Mouse (Mus musculus): Measurements from ENCODE around the gene Prss47. TPM values are rescaled to one million over a fixed set of nuclear protein-coding genes. Genes with fewer than 3 reads are reported as not detected.

Prss47 gene
- not detected for total RNA-seq (2021)

DNA sequence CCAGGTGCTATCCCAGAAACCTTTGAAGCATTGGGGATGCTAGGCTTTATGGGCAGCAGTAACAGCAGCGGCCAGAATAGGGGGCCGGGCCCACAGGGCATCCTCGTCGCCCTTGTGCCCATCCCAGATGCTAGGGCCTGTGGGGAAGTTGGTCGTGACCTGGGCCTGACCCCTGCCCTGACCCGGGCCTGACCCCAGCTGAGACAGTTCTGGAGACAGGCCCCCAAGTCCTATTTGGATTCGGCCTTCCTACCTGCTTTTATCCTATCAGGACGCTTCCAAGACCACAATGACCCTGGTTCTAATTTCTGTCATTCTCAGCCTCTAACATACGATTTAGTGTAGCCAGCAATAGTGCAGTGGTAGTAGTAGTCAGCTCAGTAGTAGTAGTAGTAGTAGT is at the start of gene Prss47:
Gene Prss47, minus strand, starts transcription at position 101 of the 400 bp plus-strand sequence.
- intact Hi-C loops (cut with DNase I): no loop called here
- no peak for DNase-seq

- no peak for DNase-seq
- intact Hi-C loops (cut with DNase I): no loop called here
Measured at GRCm38 (mm10) chr13:65101232-65101631, 48.7 kb upstream of the Prss47 start.

- intact Hi-C loops (cut with DNase I): no loop called here
- no peak for DNase-seq
Measured at GRCm38 (mm10) chr13:65100678-65101077, 48.1 kb upstream of the Prss47 start.

- DNase-seq: no peak
- intact Hi-C loops (cut with DNase I): no loop called here
Measured at GRCm38 (mm10) chr13:65097018-65097417, 44.5 kb upstream of the Prss47 start.

DNA sequence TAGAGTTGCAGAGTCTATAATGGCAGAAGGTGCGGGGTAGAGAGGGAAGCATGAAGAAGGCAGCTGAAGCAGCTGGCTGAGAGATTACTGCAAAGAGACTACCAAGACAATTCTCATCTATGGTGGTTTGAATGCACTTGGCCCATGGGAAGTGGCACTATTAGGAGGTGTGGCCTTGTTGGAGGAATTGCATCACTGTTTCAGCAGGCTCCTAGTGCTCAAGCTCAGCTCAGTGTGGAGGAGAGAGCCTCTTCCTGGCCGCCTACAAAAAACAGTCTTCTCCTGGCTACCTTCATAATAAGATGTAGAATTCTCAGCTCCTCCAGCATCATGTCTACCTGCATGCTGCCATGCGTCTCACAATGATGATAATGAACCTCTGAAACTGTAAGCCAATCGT is 43.4 kb upstream of the Prss47 start:
- intact Hi-C loops (cut with DNase I): no loop called here
- DNase-seq: no peak

- intact Hi-C loops (cut with DNase I): no loop called here
- DNase-seq: no peak
Measured at GRCm38 (mm10) chr13:65069969-65070368, 17.4 kb upstream of the Prss47 start.

DNA sequence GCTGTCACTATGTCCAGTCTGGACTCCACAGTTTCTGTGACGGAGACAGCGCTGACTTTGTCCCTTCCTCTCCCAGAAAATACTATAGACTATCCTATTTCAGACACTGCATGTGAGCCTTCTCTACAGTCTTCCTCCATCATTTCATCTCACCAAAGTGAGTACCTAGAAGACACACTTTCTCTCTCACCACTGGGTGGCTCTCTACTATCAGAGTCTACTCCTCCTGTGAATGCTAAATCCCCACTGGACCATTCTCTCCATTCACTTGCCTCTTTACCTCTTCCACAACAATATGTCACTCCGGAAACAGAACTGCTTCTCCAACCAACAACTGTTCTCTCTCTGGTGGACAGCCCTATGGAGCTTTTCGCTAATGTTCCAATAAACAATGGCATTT is 17.5 kb downstream of the Prss47 start:
- intact Hi-C loops (cut with DNase I): loop anchor here (5.0 kb wide), 1 partner anchor 92 kb away; no protein-coding TSS in a partner anchor
- peak in 1 of 2 experiments; percentile 16 for DNase-seq

DNA sequence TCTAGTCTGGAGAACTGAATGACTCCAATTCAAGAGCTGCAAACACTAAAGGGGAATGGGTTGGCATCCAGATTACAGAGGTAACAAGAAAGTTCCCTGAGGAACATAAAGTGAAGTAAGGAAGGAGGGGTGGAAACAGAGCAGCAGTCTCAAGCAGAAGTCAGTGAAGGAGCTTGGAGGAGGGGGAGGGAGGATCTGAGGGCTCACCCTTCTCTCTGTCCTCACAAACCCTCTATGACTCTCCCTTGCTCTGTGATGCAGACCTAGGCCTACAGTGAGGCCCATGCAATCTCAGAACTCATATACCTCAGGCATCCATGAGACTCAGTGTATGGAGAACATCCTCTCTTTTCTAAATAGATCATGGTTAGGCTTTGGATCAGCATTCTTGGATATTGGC is 19.8 kb downstream of the Prss47 start, which contains the start of gene Spata31d1c:
Gene Spata31d1c, plus strand, starts transcription at position 301 of the 400 bp plus-strand sequence.
- intact Hi-C loops (cut with DNase I): no loop called here
- no peak for DNase-seq

DNA sequence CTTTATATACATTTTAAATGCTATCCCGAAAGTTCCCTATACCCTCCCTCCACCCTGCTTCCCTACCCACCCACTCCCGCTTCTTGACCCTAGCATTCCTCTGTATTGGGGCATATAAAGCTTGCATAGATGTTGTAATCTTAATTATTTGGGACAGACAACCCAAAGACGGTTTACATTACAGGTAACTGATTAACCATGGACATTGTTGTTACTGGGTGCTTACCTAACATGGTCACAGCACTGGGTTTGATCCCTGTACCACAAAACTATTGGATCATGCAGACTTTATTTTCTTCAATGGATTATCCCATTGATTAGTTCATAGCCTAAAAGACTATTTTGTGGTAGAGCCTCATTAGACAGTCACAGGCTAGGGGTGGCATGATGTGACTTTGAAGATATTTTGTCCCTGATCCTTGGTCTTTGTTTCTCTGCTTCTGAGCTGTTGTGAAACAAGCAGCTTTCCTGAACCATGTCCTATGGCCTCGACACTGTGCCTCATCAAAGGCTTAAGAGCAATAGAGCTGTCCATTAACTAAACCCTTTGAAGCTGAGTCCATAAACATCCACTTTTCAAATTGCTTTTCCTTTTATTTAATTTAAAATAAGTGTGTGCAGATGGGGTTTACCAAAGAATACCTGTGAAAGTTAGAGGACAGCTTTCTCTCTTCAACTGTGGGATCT is 41.4 kb downstream of the Prss47 start:
- intact Hi-C loops (cut with DNase I): no loop called here
- no peak for DNase-seq

- DNase-seq: no peak
- intact Hi-C loops (cut with DNase I): no loop called here
Measured at GRCm38 (mm10) chr13:65007971-65008370, 44.6 kb downstream of the Prss47 start.

DNA sequence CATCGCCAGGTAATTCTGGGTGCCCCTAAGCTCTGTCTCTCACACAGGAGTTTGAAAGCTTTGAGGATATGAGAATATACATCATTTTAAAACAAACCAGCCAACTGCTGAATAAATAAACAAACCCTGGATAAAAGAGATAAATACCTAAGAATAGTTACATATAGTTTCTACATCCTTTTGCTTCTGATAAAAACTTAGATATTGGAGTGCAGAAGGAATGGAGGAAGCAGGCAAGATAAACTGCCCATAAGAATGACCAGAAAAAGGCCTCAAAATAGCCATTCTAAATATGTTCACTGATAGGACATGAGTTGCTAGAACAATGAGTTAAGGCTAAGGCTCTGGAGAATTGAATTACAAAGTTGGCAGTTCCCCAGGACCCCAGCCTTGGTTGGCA is 45.8 kb downstream of the Prss47 start:
- intact Hi-C loops (cut with DNase I): no loop called here
- no peak for DNase-seq

- intact Hi-C loops (cut with DNase I): no loop called here
Measured at GRCm38 (mm10) chr13:65005414-65005813, 47.1 kb downstream of the Prss47 start.

More at GRCm38 (mm10) chr13:65005414-65005813, 47.1 kb downstream of the Prss47 start:
- no peak for DNase-seq

Other genes with a start within 250 kb of the Prss47 start
- gene Cntnap3, start 148.8 kb downstream of the Prss47 start, total RNA-seq (2021): under 1 TPM in 1 of 2 experiments, not detected in 1; 0.12 TPM
- not detected for gene Spata31, start 135.4 kb downstream of the Prss47 start, total RNA-seq (2021)
- gene Spata31d1c, start 19.7 kb downstream of the Prss47 start, total RNA-seq (2021): not detected
- gene Mfsd14b, start 60.2 kb upstream of the Prss47 start, total RNA-seq (2021): 10 to 100 TPM; 26.8 to 27.9 TPM
- gene Olfr465-ps1, start 85.3 kb upstream of the Prss47 start, total RNA-seq (2021): not detected
- gene Olfr466, start 97.5 kb upstream of the Prss47 start, total RNA-seq (2021): not detected
- not detected for gene Nlrp4f, start 153.2 kb upstream of the Prss47 start, total RNA-seq (2021)
- not detected for gene Gm10775, start 206.8 kb upstream of the Prss47 start, total RNA-seq (2021)
- 10 to 100 TPM; 28.3 to 39.0 TPM for gene Zfp369, start 226.1 kb upstream of the Prss47 start, total RNA-seq (2021)

Data from heart, postnatal 10 days (tissue).